Mouse (Mus musculus): ENCODE data around the gene Osgin1.

DNA sequence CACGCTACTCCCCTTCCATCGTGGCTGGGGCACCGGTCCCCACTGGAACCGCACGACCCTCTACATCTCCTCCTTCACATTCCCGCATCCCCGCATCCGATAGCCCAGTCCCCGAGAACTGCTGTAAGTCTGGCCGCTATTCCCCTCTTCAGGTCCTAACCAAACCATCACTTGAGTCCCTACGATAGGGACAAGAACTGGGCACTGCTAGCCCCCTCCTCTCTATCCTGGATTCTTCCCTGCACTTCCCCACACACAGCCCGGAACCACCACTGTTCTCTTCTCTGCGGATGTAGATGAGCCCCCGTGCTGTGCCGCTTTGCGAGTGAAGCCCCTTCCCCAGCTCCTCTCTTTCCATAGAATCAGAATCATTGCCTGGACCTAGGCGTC is 13.9 kb downstream of the Osgin1 start:
- TF ChIP-seq CTCF (IDR thresholded peaks at IDR 0.05; ENCODE audit: low read depth, low read length) (no peak), POLR2A (IDR thresholded peaks at IDR 0.05; ENCODE audit: borderline replicate concordance, low read depth, low read length) (no peak)

Measured in bone marrow macrophage, adult 2 months (primary cell).